Mouse (Mus musculus) monocyte, adult 5-6 weeks (primary cell): ENCODE measurements around the gene Vmn1r46. TPM values are rescaled to one million over a fixed set of nuclear protein-coding genes. Genes with fewer than 3 reads are reported as not detected.
"Not testable (repeated sequence)": the region's sequence is repeated elsewhere in the genome, so short reads cannot be mapped to it uniquely, and the experiment has no call there.

Experiments used
- ATAC-seq: fragments of 153-309, 156-312 bp; replicated peaks from 2 replicates; pipeline ENCODE4 v1.8.0; 2017; ENCODE audit warnings: mild to moderate bottlenecking; ENCODE audit not compliant: low TSS enrichment, insufficient number of reproducible peaks, severe bottlenecking, poor library complexity, low FRiP score
- total RNA-seq: library from RNA; stranded (forward); fragments of 200-1000, 200-491, 200-594 nt; gene quantifications from 3 replicates; pipeline ENCODE4 v1.2.3, GENCODE M21; 2017

Gene Vmn1r46
- not detected in 3 replicates for total RNA-seq

DNA sequence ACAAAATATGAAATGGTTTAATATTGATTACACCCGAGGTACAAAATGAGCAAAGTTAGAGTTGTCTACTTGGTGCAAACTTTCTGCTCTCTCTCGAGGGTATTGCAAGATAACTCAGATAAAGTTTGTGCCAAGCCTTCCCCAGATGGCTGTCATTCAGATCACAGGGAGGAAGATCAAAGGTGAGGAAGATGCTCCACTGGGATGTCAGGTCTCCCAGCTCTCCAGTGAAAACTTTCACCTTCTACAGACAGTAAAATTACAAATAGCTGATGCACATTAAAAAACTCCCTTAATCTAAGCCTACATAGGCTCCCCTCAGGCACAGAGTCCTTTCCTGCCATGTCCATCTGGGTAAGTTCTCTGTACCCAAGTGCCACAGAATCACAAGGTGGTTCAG, at the start of gene Vmn1r46:
Gene Vmn1r46 (plus strand): TSS at position 301 of the 400 bp plus-strand sequence.
- no peak for ATAC-seq

DNA sequence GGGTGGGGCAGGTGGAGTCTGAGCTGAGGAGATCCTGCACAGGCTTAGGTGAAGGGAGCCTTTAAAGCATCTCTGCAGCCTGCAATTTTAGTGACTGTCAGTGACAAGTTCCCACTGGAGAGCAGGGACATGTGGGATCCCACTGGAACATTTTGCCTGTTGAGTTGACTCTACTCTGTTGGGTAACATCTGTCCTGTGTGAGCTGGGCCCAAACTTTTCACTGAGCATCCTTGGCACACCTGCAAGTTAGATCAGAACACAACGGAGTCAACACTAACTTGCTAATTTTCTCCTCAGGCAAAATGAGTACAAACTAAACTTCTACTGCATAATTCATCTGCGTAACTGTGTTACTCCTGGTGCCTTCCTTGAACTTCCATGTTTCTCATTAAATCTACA, 28.6 kb upstream of the Vmn1r46 start, which contains the start of gene Vmn1r45:
Gene Vmn1r45 (minus strand): TSS at position 101 of the 400 bp plus-strand sequence.
- ATAC-seq = not testable (repeated sequence)

DNA sequence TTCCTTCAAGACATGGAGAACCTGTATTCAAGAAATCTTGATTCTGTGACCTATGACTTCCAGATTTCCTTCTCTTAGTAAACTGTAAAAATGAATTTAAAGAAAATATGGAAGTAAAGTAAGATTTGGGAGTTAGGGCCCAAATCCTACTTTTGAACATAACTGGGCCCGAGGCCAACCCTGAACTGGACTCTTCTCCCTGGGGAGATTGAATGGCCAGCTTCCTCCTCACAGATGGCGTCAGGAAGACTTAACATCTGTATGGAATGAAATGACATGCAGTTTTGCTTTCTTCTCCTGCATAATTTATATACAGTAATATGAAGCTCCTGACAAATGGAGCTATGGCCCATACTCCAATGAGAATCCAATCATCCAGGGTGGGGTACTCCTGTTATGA, 28.2 kb upstream of the Vmn1r46 start:
- no peak for ATAC-seq

DNA sequence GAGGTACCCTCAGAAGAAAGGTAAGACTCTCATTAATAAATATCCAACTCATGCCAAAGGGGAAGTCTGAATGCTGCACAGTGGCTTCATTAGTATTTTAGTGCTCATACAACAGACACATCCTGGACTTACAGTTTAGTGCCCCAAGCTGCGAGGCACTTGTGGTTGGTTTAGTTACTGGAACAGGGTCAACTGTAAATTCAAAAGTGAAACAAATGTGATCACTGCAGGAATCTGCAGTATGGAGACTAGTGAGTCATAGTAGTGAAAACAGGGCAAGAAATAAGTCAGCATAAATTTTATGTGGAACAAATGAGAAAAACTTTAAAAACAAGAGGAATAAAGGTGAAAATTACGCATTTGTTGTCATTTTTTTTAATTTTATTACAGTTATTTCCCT, 15.6 kb upstream of the Vmn1r46 start:
- no peak for ATAC-seq

DNA sequence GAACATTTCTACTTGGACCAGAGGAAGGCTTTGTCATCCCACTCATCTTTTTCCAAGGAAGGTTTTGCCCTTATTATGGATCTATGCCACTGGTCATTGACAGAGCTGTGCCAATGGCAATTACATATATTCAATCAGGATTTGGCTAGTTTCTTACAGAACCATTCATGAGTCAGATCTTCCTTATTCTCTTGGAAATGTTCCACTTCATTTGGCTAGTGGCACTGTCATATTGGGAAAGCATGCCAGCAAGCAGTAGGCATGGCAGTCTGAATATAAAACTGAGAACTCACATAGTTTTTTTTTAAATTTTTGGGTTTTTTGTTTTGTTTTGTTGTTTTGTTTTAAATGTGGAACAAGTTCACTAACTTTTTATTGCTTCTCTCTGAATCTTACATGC, 2.8 kb upstream of the Vmn1r46 start:
- no peak for ATAC-seq

DNA sequence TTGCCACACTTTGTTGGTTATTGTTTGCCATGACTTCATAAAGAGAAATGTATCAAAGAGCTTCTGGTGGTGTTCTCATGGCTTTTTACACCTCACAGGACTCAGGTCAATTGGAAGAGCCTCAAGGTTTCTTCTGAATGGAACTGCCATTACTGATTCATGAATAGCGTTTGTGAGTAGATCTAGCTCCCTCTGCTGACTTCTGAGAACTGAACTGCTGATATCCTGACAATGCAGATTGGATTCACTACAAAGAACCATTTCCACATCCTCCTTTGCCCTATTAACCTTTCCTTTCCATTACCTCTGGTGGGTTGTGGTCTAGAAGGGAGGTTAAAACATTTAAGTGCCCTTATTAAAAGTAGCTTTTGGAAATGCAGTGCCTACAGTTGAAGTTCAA, 16.9 kb downstream of the Vmn1r46 start:
- no peak for ATAC-seq

DNA sequence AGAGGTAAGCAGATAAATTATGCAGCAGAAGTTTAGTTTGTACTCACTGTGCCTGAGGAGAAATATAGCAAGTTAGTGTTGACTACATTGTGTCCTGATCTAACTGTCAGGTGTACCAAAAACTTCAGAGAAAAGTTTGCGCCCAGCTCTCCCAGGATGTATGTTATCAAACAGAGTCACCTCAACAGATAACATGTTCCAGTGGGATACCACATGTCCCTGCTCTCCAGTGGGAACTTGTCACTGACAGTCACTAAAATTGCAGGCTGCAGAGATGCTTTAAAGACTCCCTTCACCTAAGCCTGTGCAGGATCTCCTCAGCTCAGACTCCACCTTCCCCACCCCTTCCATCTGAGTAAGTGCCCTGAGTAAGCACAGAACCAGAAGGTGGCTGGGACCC, 46.7 kb downstream of the Vmn1r46 start, which contains the start of gene Vmn1r47:
Gene Vmn1r47 (plus strand): TSS at position 301 of the 400 bp plus-strand sequence.
- ATAC-seq = not testable (repeated sequence)

Other genes starting within 250 kb of the Vmn1r46 start
- gene Vmn1r41, start 228.5 kb upstream of the Vmn1r46 start, total RNA-seq = not detected in 3 replicates
- gene Vmn1r42, start 92.9 kb upstream of the Vmn1r46 start, total RNA-seq = not detected in 3 replicates
- not detected in 3 replicates for gene Vmn1r43, start 92.9 kb upstream of the Vmn1r46 start, total RNA-seq
- gene Vmn1r44, start 85.7 kb upstream of the Vmn1r46 start, total RNA-seq = not detected in 3 replicates
- not detected in 3 replicates for gene Vmn1r45, start 28.7 kb upstream of the Vmn1r46 start, total RNA-seq
- 0.10 TPM in 1 of 3 replicates, not detected in the others for gene Vmn1r47, start 46.8 kb downstream of the Vmn1r46 start, total RNA-seq
- not detected in 3 replicates for gene Vmn1r48, start 67.5 kb downstream of the Vmn1r46 start, total RNA-seq
- gene Vmn1r49, start 109.2 kb downstream of the Vmn1r46 start, total RNA-seq = not detected in 3 replicates
- not detected in 3 replicates for gene Vmn1r50, start 132.1 kb downstream of the Vmn1r46 start, total RNA-seq
- gene Vmn1r51, start 153.3 kb downstream of the Vmn1r46 start, total RNA-seq = not detected in 3 replicates
- not detected in 3 replicates for gene Vmn1r52, start 205.5 kb downstream of the Vmn1r46 start, total RNA-seq
- gene V1ra8, start 233.5 kb downstream of the Vmn1r46 start, total RNA-seq = not detected in 3 replicates